Mouse (Mus musculus) stomach, embryonic 16.5 days (tissue): Measurements from ENCODE around the gene Fam43b. TPM values are rescaled to one million over a fixed set of nuclear protein-coding genes. Genes with fewer than 3 reads are reported as not detected.
"Not testable (repeated sequence)": the region's sequence is repeated elsewhere in the genome, so short reads cannot be mapped to it uniquely, and the experiment has no call there.

Source experiments
- ATAC-seq: fragments of 200-750 bp; cut with Nextera tagmentation; 2 replicates; pipeline ENCODE4 v1.8.0; 2017; ENCODE audit warnings: moderate number of reproducible peaks, moderate TSS enrichment; ENCODE audit not compliant: insufficient read depth, low FRiP score
- H3K27ac ChIP-seq: fragments of 300-500 bp; sonication (generic); 2 replicates; pipeline ENCODE4 v1.5.1; 2014; ENCODE audit warnings: low read length
- H3K27me3 ChIP-seq: fragments of 300-500 bp; sonication (generic); 2 replicates; pipeline ENCODE4 v1.6.1; 2014; ENCODE audit warnings: low read length, control low read depth, mixed read lengths; ENCODE audit not compliant: control insufficient read depth, insufficient read depth
- H3K36me3 ChIP-seq: fragments of 300-500 bp; sonication (generic); 2 replicates; pipeline ENCODE4 v1.6.1; 2014; ENCODE audit warnings: low read length; ENCODE audit not compliant: control insufficient read depth, insufficient read depth
- H3K4me1 ChIP-seq: fragments of 300-500 bp; sonication (generic); 2 replicates; pipeline ENCODE4 v1.6.1; 2014; ENCODE audit warnings: low read length, control low read depth, mixed read lengths; ENCODE audit not compliant: control insufficient read depth, insufficient read depth
- H3K4me2 ChIP-seq: fragments of 300-500 bp; sonication (generic); 2 replicates; pipeline ENCODE4 v1.6.1; 2014; ENCODE audit warnings: low read depth, low read length, mixed read lengths
- H3K4me3 ChIP-seq: fragments of 300-500 bp; sonication (generic); replicated peaks from 2 replicates; pipeline ENCODE4 v1.5.1; 2014; ENCODE audit warnings: mild to moderate bottlenecking, low read length
- H3K9ac ChIP-seq: fragments of 300-500 bp; sonication (generic); 2 replicates; pipeline ENCODE4 v1.6.1; 2014; ENCODE audit warnings: low read length
- H3K9me3 ChIP-seq: fragments of 300-500 bp; sonication (generic); replicated peaks from 2 replicates; pipeline ENCODE4 v1.6.1; 2016; ENCODE audit warnings: low read length, control low read depth; ENCODE audit not compliant: control insufficient read depth
- WGBS: fragments of 180-500 bp; shearing (Covaris S2); extraction: QIAGEN DNeasy Blood & Tissue Kit; methylation state at CpG from one replicate; pipeline ENCODE4 v1.1.7; 2014; 5-methylcytosine and 5-hydroxymethylcytosine counted together
- polyA plus RNA-seq: library from polyadenylated mRNA; unstranded; fragments of >200 nt; fragmentation: Nextera tagmentation; extraction: Ambion mirVana; gene quantifications from 2 replicates; pipeline ENCODE4 v1.2.1, GENCODE M21; 2015

The Fam43b gene
- not detected in 2 replicates for polyA plus RNA-seq

GRCm38 (mm10) chr4:138395971-138396645, at the start of gene Fam43b:
Fam43b (minus strand) TSS chr4:138396528.
- Histone ChIP-seq H3K4me3 (peak within 1 kb of the TSS; percentile 38), H3K9me3 (no peaks in the 10 kb centered on the region), H3K4me2 (peak within 1 kb of the TSS; percentile 58), H3K36me3 (no peaks in the 10 kb centered on the region), H3K4me1 (peaks cover 18% of the 10 kb centered on the region; the same call in 1 of the 2 replicates), H3K27me3 (peaks cover 69% of the 10 kb centered on the region), H3K27ac (no peak within 1 kb of the TSS), H3K9ac (0 out of 2 replicates have a peak within 1 kb of the TSS, but pooled peaks have one; percentile 31)
- ATAC-seq: no peak; the same call in 1 of the 2 replicates
- WGBS: 1% methylated on average over 46 of the region's 46 CpGs

- H3K27ac ChIP-seq: no peak overlapping the region
- no peaks in the 10 kb centered on the region for H3K27me3 ChIP-seq
- H3K9me3 ChIP-seq: no peaks in the 10 kb centered on the region
- no peak overlapping the region for H3K9ac ChIP-seq
- 26% methylated on average over 5 of the region's 5 CpGs for WGBS
- no peak overlapping the region for H3K4me3 ChIP-seq
- no peaks in the 10 kb centered on the region for H3K4me1 ChIP-seq
- ATAC-seq: no peak
- peaks cover 10% of the 10 kb centered on the region; the same call in 1 of the 2 replicates for H3K36me3 ChIP-seq
- no peak overlapping the region for H3K4me2 ChIP-seq
These were observed 48.6 kb upstream of the Fam43b start for GRCm38 (mm10) chr4:138444941-138445340.

GRCm38 (mm10) chr4:138440062-138440461, 43.7 kb upstream of the Fam43b start:
- Histone ChIP-seq H3K4me2 (no peak overlapping the region), H3K9ac (no peak overlapping the region), H3K27ac (no peak overlapping the region), H3K9me3 (no peaks in the 10 kb centered on the region), H3K4me1 (peaks cover 9% of the 10 kb centered on the region), H3K27me3 (no peaks in the 10 kb centered on the region), H3K36me3 (peaks cover 21% of the 10 kb centered on the region), H3K4me3 (no peak overlapping the region)
- 35% methylated on average over 3 of the region's 3 CpGs for WGBS
- ATAC-seq: no peak

- peaks cover 11% of the 10 kb centered on the region for H3K4me1 ChIP-seq
- H3K27ac ChIP-seq: peak within 1 kb of the TSS; percentile 51
- H3K27me3 ChIP-seq: no peaks in the 10 kb centered on the region
- peak; percentile 95 for ATAC-seq
- H3K36me3 ChIP-seq: peaks cover 11% of the 10 kb centered on the region; the same call in 1 of the 2 replicates
- H3K9ac ChIP-seq: peak within 1 kb of the TSS; percentile 83
- under 1% methylated on average over 64 of the region's 64 CpGs for WGBS
- H3K4me2 ChIP-seq: peak within 1 kb of the TSS; percentile 91
- peak within 1 kb of the TSS; percentile 79 for H3K4me3 ChIP-seq
- H3K9me3 ChIP-seq: no peaks in the 10 kb centered on the region
These were observed 38.3 kb upstream of the Fam43b start, which contains the start of gene Mul1 for GRCm38 (mm10) chr4:138434347-138435316. Mul1 (plus strand) TSS chr4:138434671.

- no peaks in the 10 kb centered on the region for H3K27me3 ChIP-seq
- H3K9ac ChIP-seq: no peak overlapping the region
- no peak overlapping the region for H3K27ac ChIP-seq
- no peak for ATAC-seq
- no peaks in the 10 kb centered on the region for H3K36me3 ChIP-seq
- no peaks in the 10 kb centered on the region for H3K9me3 ChIP-seq
- 52% methylated on average over 8 of the region's 8 CpGs for WGBS
- no peak overlapping the region for H3K4me2 ChIP-seq
- H3K4me3 ChIP-seq: no peak overlapping the region
- H3K4me1 ChIP-seq: peaks cover 11% of the 10 kb centered on the region
These were observed 35.0 kb upstream of the Fam43b start for GRCm38 (mm10) chr4:138431340-138431739.

- H3K4me1 ChIP-seq: no peaks in the 10 kb centered on the region
- H3K4me3 ChIP-seq: no peak overlapping the region
- H3K36me3 ChIP-seq: no peaks in the 10 kb centered on the region
- ATAC-seq: no peak
- no peak overlapping the region for H3K9ac ChIP-seq
- 41% methylated on average over 3 of the region's 3 CpGs for WGBS
- H3K27me3 ChIP-seq: no peaks in the 10 kb centered on the region
- no peak overlapping the region for H3K4me2 ChIP-seq
- H3K9me3 ChIP-seq: no peaks in the 10 kb centered on the region
- H3K27ac ChIP-seq: no peak overlapping the region
These were observed 33.5 kb upstream of the Fam43b start for GRCm38 (mm10) chr4:138429778-138430177.

- Histone ChIP-seq H3K4me3 (no peak overlapping the region), H3K4me2 (peak overlapping the region; percentile 45), H3K27me3 (no peaks in the 10 kb centered on the region), H3K36me3 (no peaks in the 10 kb centered on the region), H3K4me1 (no peaks in the 10 kb centered on the region), H3K9ac (0 out of 2 replicates have a peak overlapping the region, but pooled peaks have one; percentile 1), H3K9me3 (no peaks in the 10 kb centered on the region), H3K27ac (no peak overlapping the region)
- 33% methylated on average over 22 of the region's 22 CpGs for WGBS
- ATAC-seq: peak; percentile 61; the same call in 1 of the 2 replicates
These were observed 30.7 kb upstream of the Fam43b start for GRCm38 (mm10) chr4:138426778-138427705.

- not testable (repeated sequence) for H3K27me3 ChIP-seq, H3K9me3 ChIP-seq, ATAC-seq, H3K9ac ChIP-seq, H3K36me3 ChIP-seq, H3K4me1 ChIP-seq, H3K27ac ChIP-seq, H3K4me2 ChIP-seq, H3K4me3 ChIP-seq
- WGBS: 89% methylated on average over 14 of the region's 14 CpGs
These were observed 29.3 kb upstream of the Fam43b start for GRCm38 (mm10) chr4:138425604-138426003.
